Mouse (Mus musculus): ENCODE results near the gene Cep131. TPM values are rescaled to one million over a fixed set of nuclear protein-coding genes. Genes with fewer than 3 reads are reported as not detected.

Gene Cep131
- total RNA-seq, 1 experiment from 2014 or later = 411 TPM

DNA sequence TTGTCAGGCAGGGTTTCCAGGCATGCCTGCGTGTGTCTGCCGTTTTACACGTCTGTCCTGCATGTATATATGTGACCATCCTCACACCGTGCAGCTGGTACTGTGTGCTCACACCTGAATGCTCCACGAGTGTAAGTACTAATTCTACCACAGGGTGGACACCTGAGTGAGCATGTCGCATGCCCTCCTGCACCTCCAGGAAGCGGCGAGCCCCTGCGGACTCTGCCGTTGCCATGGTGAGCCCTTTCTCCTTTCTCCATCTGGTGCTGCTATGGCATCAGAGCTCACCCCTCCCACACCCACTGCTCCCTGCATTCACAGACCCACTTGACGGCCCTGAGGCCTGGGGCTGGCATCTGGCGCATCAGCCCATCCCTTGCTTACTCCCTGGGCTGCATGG lies 63.8 kb downstream of the Cep131 start:
- DNase-seq = no peak

DNA sequence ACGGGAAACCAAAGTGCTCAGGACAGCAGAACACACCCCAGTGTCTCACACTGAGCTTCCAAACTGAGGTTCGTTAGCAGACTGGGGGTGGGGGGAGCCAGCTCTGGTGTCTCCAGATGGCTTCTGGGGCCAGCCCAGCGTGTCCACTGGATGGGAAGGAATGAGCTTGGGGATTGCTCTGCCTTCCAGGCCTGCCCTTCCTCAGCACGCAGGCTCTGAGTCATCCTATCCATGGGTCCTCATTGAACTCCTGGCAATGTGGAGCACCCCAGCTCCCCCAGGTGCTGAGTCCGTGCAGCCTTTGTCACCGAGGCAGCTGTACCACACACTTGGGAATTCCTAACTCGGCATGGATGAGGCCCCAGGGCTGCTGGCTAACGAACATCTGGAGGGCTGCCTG lies 64.4 kb downstream of the Cep131 start:
- no peak for DNase-seq

GRCm38 (mm10) chr11:120021367-120021766 lies 65.3 kb downstream of the Cep131 start:
- no peak for DNase-seq

- no peak for DNase-seq
These were observed 66.8 kb downstream of the Cep131 start for GRCm38 (mm10) chr11:120019542-120020440.

GRCm38 (mm10) chr11:120017011-120017410 lies 69.6 kb downstream of the Cep131 start:
- DNase-seq = no peak

DNA sequence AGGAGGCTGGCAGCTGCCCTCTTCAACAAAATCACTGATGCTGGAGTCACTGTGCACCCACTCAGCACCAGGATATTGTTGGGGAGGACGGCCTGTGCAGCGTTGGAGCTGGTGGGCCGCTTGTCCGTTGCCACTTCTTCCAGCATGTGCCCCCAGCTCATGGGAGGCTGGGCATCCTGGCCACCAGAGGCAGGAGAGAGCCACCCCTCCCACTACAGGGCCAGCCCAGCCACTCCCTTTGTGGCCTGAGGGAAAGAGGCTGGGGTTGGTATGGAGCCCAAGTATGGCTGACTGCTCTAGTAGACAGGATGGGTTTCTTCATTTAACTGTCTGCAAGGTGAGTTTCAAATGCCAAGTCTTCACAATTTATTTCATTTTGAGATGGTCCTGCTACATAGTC lies 71.9 kb downstream of the Cep131 start:
- no peak for DNase-seq

Small RNAs within 50 kb of the gene (microRNA-seq; reads per million reads assigned to microRNA genes)
- gene Gm25948 = 0 to 0.34 reads per million in 2 experiments
- gene Mir3065 = 0 reads per million in 2 experiments
- 0 reads per million in 2 experiments for gene Mir338

Other genes with a start within 250 kb of the Cep131 start
- gene Chmp6, start 173.4 kb downstream of the Cep131 start, total RNA-seq (2021) = 33.9 and 43.4 TPM in 2 replicates
- gene Baiap2, start 144.1 kb downstream of the Cep131 start, total RNA-seq (2021) = 12.0 and 17.0 TPM in 2 replicates
- 11.8 and 15.5 TPM in 2 replicates for gene Aatk, start 39.7 kb downstream of the Cep131 start, total RNA-seq (2021)
- 17.1 and 18.1 TPM in 2 replicates for gene Tepsin, start 11.9 kb upstream of the Cep131 start, total RNA-seq (2021)
- gene Ndufaf8, start 12.1 kb upstream of the Cep131 start, total RNA-seq (2021) = 57.7 and 60.1 TPM in 2 replicates
- gene Slc38a10, start 64.5 kb upstream of the Cep131 start, total RNA-seq (2021) = 122 and 163 TPM in 2 replicates
- gene Bahcc1, start 146.1 kb upstream of the Cep131 start, total RNA-seq (2021) = 23.8 and 25.8 TPM in 2 replicates

Measured in adrenal gland, postnatal 25 days (tissue).